Mouse (Mus musculus): Measurements from ENCODE around the gene Mroh2a.

The Mroh2a gene

DNA sequence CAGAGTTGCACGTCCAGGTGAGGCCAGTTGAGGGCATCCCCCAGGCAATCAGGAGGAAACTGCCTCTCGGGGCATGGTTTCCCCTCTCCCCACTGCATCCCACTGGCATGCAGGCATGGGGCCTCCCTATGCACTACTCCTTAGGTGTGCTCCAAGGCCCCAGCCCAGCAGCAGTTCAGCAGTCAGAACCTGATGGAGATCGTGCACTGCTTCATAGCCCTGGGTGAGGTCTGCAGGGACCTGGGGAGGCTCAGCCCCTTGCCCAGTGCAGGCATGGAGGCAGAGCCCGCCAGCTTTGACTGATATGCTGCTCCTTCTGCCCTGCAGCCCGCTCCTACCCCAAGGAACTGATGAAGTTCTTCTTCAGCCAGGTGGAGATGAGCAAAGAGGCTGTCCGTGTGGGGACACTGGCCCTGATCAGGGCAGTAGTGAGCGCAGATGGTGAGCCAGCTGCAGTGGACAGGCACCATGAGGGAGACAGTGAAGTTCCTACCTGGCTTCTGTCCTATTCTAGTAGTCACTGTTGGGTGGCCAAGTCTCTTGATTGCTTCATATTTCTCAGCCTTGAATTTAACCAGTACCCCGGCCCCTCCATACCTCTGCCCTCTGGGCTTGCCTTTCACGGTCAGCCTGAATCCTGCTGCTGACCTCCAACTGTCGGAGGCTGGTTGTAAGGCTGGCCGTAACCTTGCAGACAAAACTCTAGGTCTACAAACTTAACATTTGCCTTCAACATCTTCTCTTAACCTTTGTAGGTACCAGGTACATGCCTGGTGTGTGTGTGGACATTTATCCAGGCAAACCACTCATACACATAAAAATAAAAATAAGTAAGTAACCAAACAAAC, 8.5 kb downstream of the Mroh2a start:
- DNase-seq (ENCODE audit: low read depth) = no peak

DNA sequence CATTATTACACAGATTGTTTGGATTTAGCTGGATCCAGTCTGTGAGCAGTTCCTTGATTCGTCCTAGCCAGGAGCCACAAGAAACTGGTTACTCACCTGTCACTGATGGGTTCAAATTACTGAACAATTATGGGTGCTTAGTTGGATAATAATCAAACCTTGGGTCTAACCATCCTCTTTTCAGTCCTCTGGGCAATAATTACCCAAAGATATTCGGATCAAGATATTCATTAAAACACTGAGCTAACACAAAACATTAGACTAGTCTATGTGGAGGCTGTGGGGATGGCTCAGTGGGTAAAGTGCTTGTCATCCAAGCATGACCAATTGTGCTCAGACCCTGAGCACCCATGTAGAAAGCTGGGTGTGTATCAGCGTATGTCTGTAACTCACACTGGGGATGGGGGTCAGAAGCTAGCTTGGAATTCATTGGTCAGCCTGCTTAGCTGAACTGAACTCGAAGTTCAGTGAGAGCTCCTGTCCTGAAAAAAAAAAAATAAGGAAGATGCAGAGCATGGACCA, 9.2 kb downstream of the Mroh2a start:
- DNase-seq (ENCODE audit: low read depth) = no peak

DNA sequence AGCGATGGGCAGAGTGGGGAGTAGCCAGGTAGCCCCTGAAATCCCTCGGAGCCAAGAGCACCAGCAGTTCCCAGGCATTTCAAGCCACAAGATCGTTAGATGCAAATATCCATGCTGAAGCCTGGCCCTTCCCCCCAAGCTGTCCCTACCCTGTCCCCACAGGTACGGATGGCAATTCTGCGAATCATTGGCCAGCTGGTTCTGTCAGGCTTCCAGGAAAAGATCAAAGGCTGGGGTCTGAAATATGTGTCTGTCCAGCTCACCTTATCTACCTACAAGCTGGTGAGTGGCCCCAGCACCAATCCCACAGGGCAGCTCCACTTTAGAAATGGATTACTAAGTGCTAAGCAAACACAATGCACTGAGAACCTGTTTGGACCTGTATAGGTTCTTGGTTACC, 10.5 kb downstream of the Mroh2a start:
- no peak for DNase-seq (ENCODE audit: low read depth)

DNA sequence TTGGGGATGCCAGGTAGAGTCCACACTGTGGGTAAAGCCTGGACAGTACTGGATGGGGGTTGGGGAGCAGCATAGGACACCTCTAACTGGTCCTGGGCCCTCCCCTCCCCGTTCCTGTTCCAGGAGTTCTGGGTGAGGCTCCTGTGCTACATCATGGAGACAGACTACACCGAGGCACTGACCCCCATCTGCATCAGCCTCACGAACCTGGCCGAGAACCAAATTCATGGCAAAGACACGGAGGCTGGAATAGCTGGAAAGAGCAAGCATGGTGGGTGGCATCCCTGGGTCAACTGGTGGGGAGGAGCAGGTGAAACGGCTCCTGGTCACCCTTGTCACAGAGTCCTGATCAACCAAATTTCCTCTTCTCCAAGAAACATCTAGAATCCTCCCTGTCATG, 12.0 kb downstream of the Mroh2a start:
- DNase-seq (ENCODE audit: low read depth) = no peak

DNA sequence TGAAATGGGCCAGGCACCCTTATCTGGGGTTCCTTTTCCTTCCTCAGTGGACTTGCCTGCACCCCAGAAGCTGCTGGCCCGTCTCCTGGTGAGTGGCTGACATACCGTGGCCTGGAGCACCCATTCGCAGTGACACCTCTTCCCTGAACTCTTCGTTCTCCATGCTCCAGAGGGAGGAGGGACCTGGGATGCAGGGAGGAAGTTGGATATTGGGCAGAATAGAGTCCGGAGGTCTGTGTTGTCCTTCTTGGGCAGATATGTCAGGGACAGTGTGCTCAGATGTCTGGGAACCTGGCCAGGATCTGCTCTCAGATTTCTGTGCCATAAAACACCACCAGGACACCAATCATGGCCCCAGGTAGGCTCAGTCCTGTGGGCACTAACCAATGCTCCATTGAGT, 13.3 kb downstream of the Mroh2a start:
- DNase-seq (ENCODE audit: low read depth) = no peak

DNA sequence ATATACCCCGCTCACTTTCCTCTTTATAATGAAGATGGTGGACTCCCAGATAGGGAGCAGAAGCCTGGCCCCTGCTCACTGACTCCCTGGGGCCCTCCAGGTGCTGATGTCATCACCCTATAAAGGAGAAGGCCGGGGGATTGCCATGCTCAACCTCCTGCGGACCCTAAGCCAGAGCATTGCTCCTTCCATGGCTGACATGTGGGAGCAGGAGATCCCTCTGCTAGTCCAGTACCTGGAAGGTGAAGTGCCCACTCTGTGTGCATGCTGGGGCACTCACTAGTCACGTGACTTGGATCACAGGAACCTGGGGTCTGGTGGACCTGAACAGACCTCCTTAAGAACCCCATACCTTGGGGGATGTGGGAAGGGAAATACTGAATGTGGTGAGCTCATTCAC, 13.8 kb downstream of the Mroh2a start:
- DNase-seq (ENCODE audit: low read depth) = no peak

DNA sequence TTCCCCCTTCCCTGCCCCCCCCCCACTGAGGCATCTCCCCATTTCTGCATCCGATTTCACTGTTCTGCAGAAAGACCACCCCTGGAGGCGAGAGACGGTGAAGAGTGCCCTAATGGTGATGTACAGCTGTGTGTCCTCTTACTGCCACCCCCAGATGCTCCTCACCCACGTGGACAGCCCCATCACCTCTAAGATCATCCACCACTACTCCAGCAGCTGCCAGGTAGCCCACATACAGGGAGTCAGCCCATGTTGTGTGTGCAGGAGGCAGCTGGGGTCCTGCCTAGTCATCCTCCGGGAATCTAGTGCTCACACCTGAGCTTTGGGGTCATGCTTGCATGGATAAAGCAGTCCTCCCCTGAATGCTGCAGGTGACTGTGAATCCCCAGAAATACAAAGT, 17.1 kb downstream of the Mroh2a start:
- DNase-seq (ENCODE audit: low read depth) = no peak

DNA sequence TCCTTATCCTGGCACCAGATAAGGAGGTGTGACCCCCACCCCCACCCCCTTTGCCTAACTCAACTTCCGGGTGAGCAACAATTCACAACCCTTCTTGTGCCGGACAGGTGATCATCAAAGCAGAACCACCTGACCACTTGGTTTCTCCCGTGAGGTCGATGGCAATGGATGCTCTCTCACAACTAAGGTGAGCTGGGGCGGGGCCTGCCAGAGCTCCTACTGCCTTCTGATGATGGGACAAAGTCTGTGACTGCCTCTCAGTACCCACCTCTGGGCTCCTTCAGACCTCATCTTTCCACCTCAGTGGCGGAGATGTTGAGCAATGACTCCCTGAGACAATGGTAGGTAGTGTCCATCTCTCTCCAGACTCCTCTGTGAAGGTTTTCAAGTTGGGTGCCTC, 19.1 kb downstream of the Mroh2a start:
- DNase-seq (ENCODE audit: low read depth) = no peak

DNA sequence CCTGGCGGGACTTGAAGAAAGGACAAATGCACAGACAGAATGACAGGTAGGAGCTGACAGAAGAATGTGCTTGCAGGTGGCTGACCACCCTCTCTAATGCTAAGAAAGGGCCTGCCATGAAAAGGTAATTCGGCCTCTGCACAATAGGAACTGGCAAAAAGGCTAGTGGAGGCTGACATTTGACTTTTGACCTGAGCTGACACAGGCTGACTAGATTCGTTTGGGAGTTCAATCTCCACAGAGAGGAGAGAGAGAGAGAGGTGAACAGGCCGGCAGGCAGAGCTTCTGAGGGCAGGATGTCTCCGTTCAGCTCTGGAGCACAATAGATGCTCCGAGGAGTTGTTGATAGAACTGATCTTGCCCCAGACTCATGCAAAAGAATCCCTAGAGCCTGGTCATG, 19.6 kb downstream of the Mroh2a start:
- no peak for DNase-seq (ENCODE audit: low read depth)

DNA sequence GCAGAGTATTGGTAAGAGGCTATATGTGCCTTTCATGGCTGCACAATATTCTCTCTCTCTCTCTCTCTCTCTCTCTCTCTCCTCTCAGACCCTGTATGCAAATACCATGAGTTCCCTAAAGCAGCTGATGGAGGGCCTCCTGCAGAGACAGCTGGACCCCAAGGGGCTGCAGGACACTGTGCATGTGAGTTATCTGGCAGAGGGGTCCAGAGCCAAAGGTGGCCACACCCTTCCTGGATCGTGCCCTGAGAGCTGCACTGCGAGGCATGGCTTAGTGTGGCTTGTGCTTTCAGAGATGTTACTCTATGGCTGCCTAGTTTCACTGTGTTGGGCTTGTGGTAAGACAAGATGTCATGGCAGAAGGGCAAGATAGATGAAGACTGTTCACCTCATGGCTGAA, 20.9 kb downstream of the Mroh2a start:
- DNase-seq (ENCODE audit: low read depth) = no peak

DNA sequence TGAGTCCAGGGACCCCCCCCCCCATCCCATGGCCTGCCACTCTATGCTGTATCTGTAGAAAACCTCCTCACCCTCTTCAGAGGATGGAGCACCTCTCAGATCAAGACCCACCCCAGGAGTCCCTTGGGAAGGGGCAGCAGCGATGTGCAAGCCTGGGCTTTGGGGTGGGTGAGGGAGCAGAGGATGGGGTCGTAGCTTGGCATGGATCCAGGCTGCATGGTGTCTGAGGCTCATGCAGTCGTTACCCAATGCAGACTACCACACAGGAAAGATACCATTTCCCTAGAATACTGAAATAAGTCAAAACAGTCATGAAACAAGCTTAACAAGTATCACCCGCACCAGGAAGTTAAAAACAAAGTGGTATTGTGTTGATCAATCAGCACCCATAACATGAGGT, 21.9 kb downstream of the Mroh2a start:
- no peak for DNase-seq (ENCODE audit: low read depth)

DNA sequence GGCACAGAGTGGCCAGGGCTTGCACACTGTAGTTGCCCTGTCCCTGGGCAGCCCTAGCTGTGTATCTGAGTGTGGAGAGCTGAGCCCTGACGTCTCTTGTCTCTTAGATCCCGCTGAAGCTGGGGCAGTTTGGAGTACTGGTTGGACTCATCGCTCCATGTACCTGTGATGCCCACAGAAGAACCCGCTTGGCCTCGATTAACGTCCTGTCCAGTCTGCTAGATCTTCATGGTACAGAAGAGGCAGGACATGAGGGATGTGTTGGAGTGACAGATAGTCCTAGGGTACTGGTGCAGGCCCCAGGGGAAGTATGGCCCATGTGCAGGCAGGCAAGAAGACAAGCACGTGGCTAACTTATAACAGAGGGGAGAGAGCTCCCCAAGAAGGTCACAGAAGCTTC, 22.8 kb downstream of the Mroh2a start:
- no peak for DNase-seq (ENCODE audit: low read depth)

DNA sequence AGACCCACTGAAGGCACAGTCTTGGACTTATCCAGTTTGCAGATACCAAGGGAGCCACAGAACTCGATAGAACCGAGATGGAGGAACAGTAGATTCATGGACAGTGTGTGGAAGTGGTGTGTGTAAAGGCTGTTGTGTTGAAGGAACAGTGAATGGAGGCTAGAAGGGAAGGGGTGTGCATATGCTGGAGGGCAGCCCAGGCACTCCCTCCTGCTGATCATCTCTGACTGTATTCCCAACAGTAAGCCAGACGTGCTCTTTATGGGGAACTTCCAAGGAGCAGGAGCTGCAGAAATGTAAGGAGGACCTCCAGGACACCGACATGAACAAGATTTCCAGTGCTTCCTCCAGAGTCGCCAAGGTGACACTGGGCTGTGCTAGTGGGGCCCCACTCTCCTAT, 23.2 kb downstream of the Mroh2a start:
- no peak for DNase-seq (ENCODE audit: low read depth)

DNA sequence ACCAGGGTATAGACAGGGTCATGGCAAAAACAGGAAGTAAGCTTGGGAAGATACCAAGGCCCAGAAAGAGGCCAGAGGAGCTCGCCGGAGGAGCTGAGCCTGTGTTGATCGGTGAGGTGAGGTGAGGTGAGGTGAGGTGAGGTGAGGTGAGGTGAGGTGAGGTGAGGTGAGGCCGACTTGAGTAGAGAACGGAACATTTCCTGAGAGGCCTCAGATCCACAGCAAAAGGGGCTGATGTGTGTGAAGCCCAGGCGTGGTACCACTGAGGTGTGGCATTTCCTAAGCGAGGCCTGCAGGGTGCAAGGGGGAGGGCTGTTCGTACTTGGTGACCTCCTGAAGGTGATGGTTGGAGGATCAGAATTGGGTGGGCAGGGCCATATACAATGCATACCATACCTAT, 26.3 kb downstream of the Mroh2a start:
- DNase-seq (ENCODE audit: low read depth) = no peak

DNA sequence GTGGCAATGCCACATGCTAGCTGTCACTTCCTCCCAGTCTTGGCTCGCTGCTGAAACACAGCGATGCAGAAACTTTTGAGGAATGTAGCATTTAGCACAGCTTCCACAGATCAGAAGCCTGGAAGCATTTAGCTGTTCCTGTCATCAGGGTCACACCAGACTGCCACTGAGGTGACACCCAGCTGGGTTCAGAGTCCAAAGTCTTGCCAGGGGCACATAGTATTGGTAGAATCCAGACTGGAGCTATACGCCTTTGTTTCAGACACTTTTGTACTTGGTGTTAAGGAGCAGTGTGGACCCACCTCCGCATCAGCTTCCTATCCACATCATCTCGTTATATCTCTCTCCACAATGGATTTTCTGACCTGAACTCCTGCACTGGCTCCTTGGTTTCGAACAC, 26.8 kb downstream of the Mroh2a start:
- DNase-seq (ENCODE audit: low read depth) = no peak

DNA sequence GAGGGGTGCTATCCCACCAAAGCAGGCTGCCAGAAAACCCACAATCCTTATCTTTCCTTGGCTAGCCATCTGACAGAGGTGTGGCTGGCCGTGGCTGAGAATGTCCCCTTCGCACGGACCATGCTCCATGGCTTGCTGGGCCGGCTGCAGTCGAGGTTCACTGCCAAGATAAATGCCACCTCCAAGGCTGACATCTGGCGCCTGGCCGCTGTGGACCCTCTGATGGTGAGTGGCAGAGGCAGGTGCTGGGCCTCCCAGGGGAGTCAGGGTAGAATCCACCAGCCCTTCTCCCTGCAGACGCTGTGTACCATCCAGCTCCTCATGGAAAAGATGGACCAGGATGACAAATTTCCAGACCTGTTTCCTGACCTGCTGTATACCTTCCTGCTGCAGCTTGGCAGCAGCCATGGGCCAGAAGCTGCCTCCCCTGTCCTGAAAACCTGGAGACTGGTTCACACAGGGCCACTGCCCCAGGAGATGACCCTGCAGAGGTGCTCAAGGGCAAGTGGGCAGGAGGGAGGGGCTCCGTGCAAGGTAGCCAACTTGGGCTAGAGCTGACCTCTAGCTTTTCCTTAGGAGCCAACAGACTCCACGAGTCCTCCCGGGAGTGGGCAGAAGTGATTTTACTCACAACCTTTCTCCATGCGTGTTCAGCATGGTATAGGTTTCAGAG, 28.1 kb downstream of the Mroh2a start:
- DNase-seq (ENCODE audit: low read depth) = no peak

DNA sequence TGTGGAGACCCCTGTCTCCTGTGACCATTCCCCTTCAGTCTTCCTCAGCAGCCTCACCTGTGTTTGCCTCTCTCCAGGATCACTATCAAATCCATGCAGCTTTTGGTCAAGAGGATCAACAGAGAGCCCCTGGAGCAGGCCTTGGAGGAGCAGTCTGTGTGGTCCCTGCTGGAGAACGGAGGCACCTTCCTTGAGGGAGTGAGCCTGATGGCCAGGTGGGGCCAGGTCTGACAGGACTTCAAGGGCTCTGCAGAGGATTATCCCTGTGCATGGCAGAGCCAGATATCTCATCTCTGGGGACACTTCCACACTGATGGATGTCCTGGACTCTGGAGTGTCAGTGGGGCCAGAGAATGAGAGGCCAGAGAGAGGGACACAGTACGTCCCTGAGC, 28.7 kb downstream of the Mroh2a start:
- DNase-seq (ENCODE audit: low read depth) = no peak

DNA sequence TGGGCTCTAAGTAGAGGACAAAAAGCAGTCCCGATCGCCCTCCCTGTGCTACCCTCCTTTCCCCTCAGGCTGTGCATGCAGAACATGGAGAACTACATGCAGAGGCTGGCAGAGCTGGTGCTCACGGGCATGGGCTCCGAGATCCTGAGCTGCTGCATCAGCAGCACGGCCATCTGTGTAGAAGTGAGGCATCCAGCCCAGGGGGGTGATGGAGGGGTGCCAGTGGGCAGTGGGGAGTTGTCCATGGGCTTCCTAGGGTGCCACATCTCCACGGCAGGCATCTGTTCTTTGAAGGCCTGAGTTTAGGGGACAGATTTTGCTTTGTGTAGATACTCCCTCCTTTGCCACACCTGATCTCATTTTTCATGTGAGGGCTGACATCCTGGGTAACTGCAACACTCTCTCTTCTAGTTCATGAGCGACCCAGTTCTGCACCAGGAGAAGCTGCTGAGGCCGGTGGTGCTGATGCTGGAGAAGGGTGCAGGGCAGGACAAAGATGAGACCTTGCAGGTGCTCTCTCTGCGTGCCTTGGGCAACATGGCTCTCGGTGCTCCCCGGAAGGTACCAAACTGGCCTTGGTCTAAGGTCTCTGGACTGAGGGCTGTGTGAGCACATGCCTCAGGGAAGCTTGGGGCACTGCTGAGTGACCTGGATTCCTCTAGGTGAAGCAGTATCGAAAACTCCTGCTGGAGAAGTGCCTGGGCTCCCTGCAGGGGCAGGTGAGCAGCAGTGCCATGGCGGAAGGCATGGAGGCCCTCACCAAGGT, 29.4 kb downstream of the Mroh2a start:
- DNase-seq (ENCODE audit: low read depth) = no peak

DNA sequence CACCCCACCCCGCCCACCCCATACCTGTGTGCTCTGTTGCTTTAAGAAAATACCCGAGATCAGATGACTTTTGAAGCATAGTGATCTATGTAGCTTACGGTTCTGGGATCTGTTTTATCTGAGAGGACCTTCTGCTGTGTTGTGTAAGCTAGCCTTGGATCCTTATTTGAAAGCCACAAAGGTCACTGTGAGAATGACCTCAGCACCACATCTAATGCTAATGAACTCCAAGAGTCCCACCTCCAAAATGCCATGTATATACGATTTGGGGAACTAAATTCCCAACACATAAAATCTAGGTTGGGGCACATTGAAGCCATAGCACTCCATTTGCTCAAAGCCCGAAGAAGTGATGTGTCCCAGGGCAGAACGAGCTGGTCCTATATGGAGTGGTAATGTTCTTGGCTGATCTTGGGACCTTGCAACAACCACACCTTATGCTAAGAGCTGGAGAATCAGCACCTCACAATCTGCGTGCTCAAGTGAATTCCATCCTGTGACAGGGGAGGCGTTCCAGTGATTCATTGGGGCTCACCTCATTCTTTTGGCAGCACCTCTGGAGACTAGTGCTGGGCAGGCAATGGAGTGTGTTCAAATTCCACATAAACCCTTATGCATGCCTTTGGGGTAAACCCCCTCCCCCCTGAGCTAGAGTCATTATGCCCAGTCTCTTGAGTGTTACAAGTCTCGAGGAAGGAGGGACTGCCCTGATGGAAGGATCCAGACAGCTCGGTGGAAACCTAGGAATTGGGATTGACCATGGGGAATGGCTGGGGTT, 30.3 kb downstream of the Mroh2a start:
- no peak for DNase-seq (ENCODE audit: low read depth)

DNA sequence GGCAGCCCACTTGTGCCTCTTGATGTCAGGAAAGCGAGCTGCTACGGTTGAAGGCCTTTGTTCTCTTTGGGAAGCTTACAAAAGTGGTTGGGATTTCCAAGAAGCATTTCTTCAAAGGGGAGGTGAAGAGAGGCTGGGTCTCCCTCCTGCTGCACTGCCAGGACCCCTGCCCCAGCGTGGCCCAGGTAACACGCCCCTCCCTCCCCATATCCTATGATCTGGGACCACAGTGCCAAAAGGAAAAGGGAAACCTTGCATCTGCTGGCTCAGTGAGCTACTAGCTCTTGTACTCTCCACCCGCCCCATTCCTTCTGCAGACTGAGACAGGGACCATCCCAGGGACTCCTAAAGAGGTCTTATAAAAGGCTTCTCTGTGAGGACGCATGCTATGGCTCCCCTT, 30.9 kb downstream of the Mroh2a start:
- DNase-seq (ENCODE audit: low read depth) = no peak

DNA sequence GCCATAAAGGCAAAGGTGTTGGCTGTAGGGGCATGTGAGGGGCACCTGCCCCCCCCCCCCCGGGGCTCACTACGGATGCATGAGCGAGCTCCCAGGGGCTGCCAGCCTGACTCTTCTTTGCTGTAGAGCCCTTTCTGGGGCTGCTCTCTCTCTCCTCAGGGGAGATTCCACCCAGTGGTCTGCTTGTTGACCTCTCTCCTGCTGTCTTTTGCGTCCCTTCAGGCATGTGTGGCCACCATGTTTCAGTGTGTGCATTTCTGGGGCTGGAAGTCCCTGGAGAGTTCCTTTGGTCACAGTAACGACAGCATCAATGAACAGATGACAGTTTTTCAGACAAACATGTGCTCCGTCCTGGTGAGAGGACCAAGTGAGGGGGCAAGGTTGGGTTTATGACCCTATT, 31.6 kb downstream of the Mroh2a start:
- DNase-seq (ENCODE audit: low read depth) = no peak
